Mouse (Mus musculus): ENCODE data around the gene Dlg4. TPM values are rescaled to one million over a fixed set of nuclear protein-coding genes. Genes with fewer than 3 reads are reported as not detected.

Gene Dlg4
- 1.7 TPM for polyA plus RNA-seq (2014; fragmentation: Illumina TruSeq; extraction: RNeasy Lipid Tissue Mini Kit (QIAGEN cat#74804))

GRCm38 (mm10) chr11:70016669-70017068 is at the start of gene Dlg4:
Dlg4 (plus strand) TSS chr11:70016942.

GRCm38 (mm10) chr11:69981141-69981762 is 35.5 kb upstream of the Dlg4 start, which contains the start of gene Ctdnep1:
Ctdnep1 (plus strand) TSS chr11:69981156.

GRCm38 (mm10) chr11:69982225-69982624 is 34.5 kb upstream of the Dlg4 start, which contains the start of gene Elp5:
Elp5 (minus strand) TSS chr11:69982517.

GRCm38 (mm10) chr11:69990850-69991691 is 25.7 kb upstream of the Dlg4 start, which contains the start of gene Gabarap:
Gabarap (plus strand) TSS chr11:69991143.

GRCm38 (mm10) chr11:69995391-69995960 is 21.3 kb upstream of the Dlg4 start, which contains the start of gene Phf23:
Phf23 (plus strand) TSS chr11:69995777.

GRCm38 (mm10) chr11:70000396-70000898 is 16.3 kb upstream of the Dlg4 start, which contains the start of gene Dvl2:
Dvl2 (plus strand) TSS chr11:70000595.

GRCm38 (mm10) chr11:70014880-70015558 is 1.7 kb upstream of the Dlg4 start, which contains the start of gene Acadvl:
Acadvl (minus strand) TSS chr11:70015411.

GRCm38 (mm10) chr11:70053898-70054570 is 37.3 kb downstream of the Dlg4 start, which contains the start of gene Asgr1:
Asgr1 (plus strand) TSS chr11:70054085.

GRCm38 (mm10) chr11:70091986-70092783 is 75.4 kb downstream of the Dlg4 start, which contains the start of gene Asgr2:
Asgr2 (plus strand) TSS chr11:70092644.

Other genes with a start within 250 kb of the Dlg4 start
- 3.4 TPM for gene Chrnb1, start 221.0 kb upstream of the Dlg4 start, polyA plus RNA-seq (2014; fragmentation: Illumina TruSeq; extraction: RNeasy Lipid Tissue Mini Kit (QIAGEN cat#74804))
- 7.0 TPM for gene Fgf11, start 215.1 kb upstream of the Dlg4 start, polyA plus RNA-seq (2014; fragmentation: Illumina TruSeq; extraction: RNeasy Lipid Tissue Mini Kit (QIAGEN cat#74804))
- 1.2 TPM for gene Tmem102, start 211.3 kb upstream of the Dlg4 start, polyA plus RNA-seq (2014; fragmentation: Illumina TruSeq; extraction: RNeasy Lipid Tissue Mini Kit (QIAGEN cat#74804))
- gene Gm39566, start 201.6 kb upstream of the Dlg4 start, polyA plus RNA-seq (2014; fragmentation: Illumina TruSeq; extraction: RNeasy Lipid Tissue Mini Kit (QIAGEN cat#74804)): not detected
- gene Spem2, start 198.5 kb upstream of the Dlg4 start, polyA plus RNA-seq (2014; fragmentation: Illumina TruSeq; extraction: RNeasy Lipid Tissue Mini Kit (QIAGEN cat#74804)): not detected
- not detected for gene Spem1, start 194.8 kb upstream of the Dlg4 start, polyA plus RNA-seq (2014; fragmentation: Illumina TruSeq; extraction: RNeasy Lipid Tissue Mini Kit (QIAGEN cat#74804))
- 1.4 TPM for gene Nlgn2, start 179.2 kb upstream of the Dlg4 start, polyA plus RNA-seq (2014; fragmentation: Illumina TruSeq; extraction: RNeasy Lipid Tissue Mini Kit (QIAGEN cat#74804))
- gene Tmem256, start 178.4 kb upstream of the Dlg4 start, polyA plus RNA-seq (2014; fragmentation: Illumina TruSeq; extraction: RNeasy Lipid Tissue Mini Kit (QIAGEN cat#74804)): 16.6 TPM
- 1.2 TPM for gene Plscr3, start 170.6 kb upstream of the Dlg4 start, polyA plus RNA-seq (2014; fragmentation: Illumina TruSeq; extraction: RNeasy Lipid Tissue Mini Kit (QIAGEN cat#74804))
- 0.26 TPM for gene Tnk1, start 158.2 kb upstream of the Dlg4 start, polyA plus RNA-seq (2014; fragmentation: Illumina TruSeq; extraction: RNeasy Lipid Tissue Mini Kit (QIAGEN cat#74804))
- not detected for gene Tmem95, start 138.9 kb upstream of the Dlg4 start, polyA plus RNA-seq (2014; fragmentation: Illumina TruSeq; extraction: RNeasy Lipid Tissue Mini Kit (QIAGEN cat#74804))
- 2.4 TPM for gene Kctd11, start 135.5 kb upstream of the Dlg4 start, polyA plus RNA-seq (2014; fragmentation: Illumina TruSeq; extraction: RNeasy Lipid Tissue Mini Kit (QIAGEN cat#74804))
- gene Acap1, start 121.4 kb upstream of the Dlg4 start, polyA plus RNA-seq (2014; fragmentation: Illumina TruSeq; extraction: RNeasy Lipid Tissue Mini Kit (QIAGEN cat#74804)): not detected
- gene 2810408A11Rik, start 116.0 kb upstream of the Dlg4 start, polyA plus RNA-seq (2014; fragmentation: Illumina TruSeq; extraction: RNeasy Lipid Tissue Mini Kit (QIAGEN cat#74804)): 2.4 TPM
- gene Neurl4, start 115.9 kb upstream of the Dlg4 start, polyA plus RNA-seq (2014; fragmentation: Illumina TruSeq; extraction: RNeasy Lipid Tissue Mini Kit (QIAGEN cat#74804)): 4.1 TPM
- 21.7 TPM for gene Gps2, start 103.1 kb upstream of the Dlg4 start, polyA plus RNA-seq (2014; fragmentation: Illumina TruSeq; extraction: RNeasy Lipid Tissue Mini Kit (QIAGEN cat#74804))
- 199 TPM for gene Eif5a, start 95.0 kb upstream of the Dlg4 start, polyA plus RNA-seq (2014; fragmentation: Illumina TruSeq; extraction: RNeasy Lipid Tissue Mini Kit (QIAGEN cat#74804))
- gene Ybx2, start 81.1 kb upstream of the Dlg4 start, polyA plus RNA-seq (2014; fragmentation: Illumina TruSeq; extraction: RNeasy Lipid Tissue Mini Kit (QIAGEN cat#74804)): 6.4 TPM
- gene Slc2a4, start 68.8 kb upstream of the Dlg4 start, polyA plus RNA-seq (2014; fragmentation: Illumina TruSeq; extraction: RNeasy Lipid Tissue Mini Kit (QIAGEN cat#74804)): 0.63 TPM
- 2.6 TPM for gene Cldn7, start 52.2 kb upstream of the Dlg4 start, polyA plus RNA-seq (2014; fragmentation: Illumina TruSeq; extraction: RNeasy Lipid Tissue Mini Kit (QIAGEN cat#74804))
- 63.2 TPM for gene Ctdnep1, start 35.8 kb upstream of the Dlg4 start, polyA plus RNA-seq (2014; fragmentation: Illumina TruSeq; extraction: RNeasy Lipid Tissue Mini Kit (QIAGEN cat#74804))
- 5.8 TPM for gene Elp5, start 34.4 kb upstream of the Dlg4 start, polyA plus RNA-seq (2014; fragmentation: Illumina TruSeq; extraction: RNeasy Lipid Tissue Mini Kit (QIAGEN cat#74804))
- 449 TPM for gene Gabarap, start 25.8 kb upstream of the Dlg4 start, polyA plus RNA-seq (2014; fragmentation: Illumina TruSeq; extraction: RNeasy Lipid Tissue Mini Kit (QIAGEN cat#74804))
- 24.2 TPM for gene Phf23, start 21.2 kb upstream of the Dlg4 start, polyA plus RNA-seq (2014; fragmentation: Illumina TruSeq; extraction: RNeasy Lipid Tissue Mini Kit (QIAGEN cat#74804))
- gene Dvl2, start 16.3 kb upstream of the Dlg4 start, polyA plus RNA-seq (2014; fragmentation: Illumina TruSeq; extraction: RNeasy Lipid Tissue Mini Kit (QIAGEN cat#74804)): 1.8 TPM
- 5.8 TPM for gene Acadvl, start 1.5 kb upstream of the Dlg4 start, polyA plus RNA-seq (2014; fragmentation: Illumina TruSeq; extraction: RNeasy Lipid Tissue Mini Kit (QIAGEN cat#74804))
- not detected for gene Asgr1, start 37.1 kb downstream of the Dlg4 start, polyA plus RNA-seq (2014; fragmentation: Illumina TruSeq; extraction: RNeasy Lipid Tissue Mini Kit (QIAGEN cat#74804))
- gene Asgr2, start 75.7 kb downstream of the Dlg4 start, polyA plus RNA-seq (2014; fragmentation: Illumina TruSeq; extraction: RNeasy Lipid Tissue Mini Kit (QIAGEN cat#74804)): 0.80 TPM
- 21.9 TPM for gene Mgl2, start 113.4 kb downstream of the Dlg4 start, polyA plus RNA-seq (2014; fragmentation: Illumina TruSeq; extraction: RNeasy Lipid Tissue Mini Kit (QIAGEN cat#74804))
- gene Clec10a, start 139.3 kb downstream of the Dlg4 start, polyA plus RNA-seq (2014; fragmentation: Illumina TruSeq; extraction: RNeasy Lipid Tissue Mini Kit (QIAGEN cat#74804)): 3.7 TPM
- not detected for gene Slc16a11, start 195.8 kb downstream of the Dlg4 start, polyA plus RNA-seq (2014; fragmentation: Illumina TruSeq; extraction: RNeasy Lipid Tissue Mini Kit (QIAGEN cat#74804))
- 3.1 TPM for gene Slc16a13, start 204.1 kb downstream of the Dlg4 start, polyA plus RNA-seq (2014; fragmentation: Illumina TruSeq; extraction: RNeasy Lipid Tissue Mini Kit (QIAGEN cat#74804))
- gene Bcl6b, start 212.9 kb downstream of the Dlg4 start, polyA plus RNA-seq (2014; fragmentation: Illumina TruSeq; extraction: RNeasy Lipid Tissue Mini Kit (QIAGEN cat#74804)): 7.3 TPM
- 2.4 TPM for gene 0610010K14Rik, start 221.0 kb downstream of the Dlg4 start, polyA plus RNA-seq (2014; fragmentation: Illumina TruSeq; extraction: RNeasy Lipid Tissue Mini Kit (QIAGEN cat#74804))
- 0.37 TPM for gene Gm21988, start 222.9 kb downstream of the Dlg4 start, polyA plus RNA-seq (2014; fragmentation: Illumina TruSeq; extraction: RNeasy Lipid Tissue Mini Kit (QIAGEN cat#74804))
- gene Rnasek, start 222.9 kb downstream of the Dlg4 start, polyA plus RNA-seq (2014; fragmentation: Illumina TruSeq; extraction: RNeasy Lipid Tissue Mini Kit (QIAGEN cat#74804)): 25.1 TPM
- gene Alox12, start 238.4 kb downstream of the Dlg4 start, polyA plus RNA-seq (2014; fragmentation: Illumina TruSeq; extraction: RNeasy Lipid Tissue Mini Kit (QIAGEN cat#74804)): 2.5 TPM